Mouse (Mus musculus): Measurements from ENCODE around the gene Ank2.

- TF ChIP-seq CTCF (IDR thresholded peaks at IDR 0.05; ENCODE audit: insufficient read depth, low read length) (no peak), POLR2A (IDR thresholded peaks at IDR 0.05; ENCODE audit: borderline replicate concordance, extremely low read depth, low read depth, low read length) (no peak)
These were observed 503.2 kb downstream of the Ank2 start for GRCm38 (mm10) chr3:126995970-126996369.
